Mouse (Mus musculus) thymus, adult 2 months (tissue): ENCODE measurements at regions not wholly inside any gene's neighbourhood (a gene's known extent, or its start where the extent isn't known, plus 50 kb on each side); places are given as distances from the start of the nearest gene placed in this dataset.
"Not testable (repeated sequence)": the region's sequence is repeated elsewhere in the genome, so short reads cannot be mapped to it uniquely, and the experiment has no call there.

Experiments used
- DNase-seq: peaks from one replicate; pipeline ENCODE4 v3.0.0; 2021
- H3K27ac ChIP-seq: fragments of 200-500 bp; 2 replicates; pipeline ENCODE4 v1.5.1; 2012; ENCODE audit warnings: low read length, control low read depth; ENCODE audit not compliant: control insufficient read depth, insufficient read depth
- H3K27me3 ChIP-seq: fragments of 200-500 bp; 2 replicates; pipeline ENCODE4 v1.6.1; 2012; ENCODE audit warnings: mild to moderate bottlenecking, low read length, moderate library complexity, mixed read lengths; ENCODE audit not compliant: control insufficient read depth, insufficient read depth
- H3K36me3 ChIP-seq: fragments of 200-500 bp; 2 replicates; pipeline ENCODE4 v1.6.1; 2012; ENCODE audit warnings: mild to moderate bottlenecking, low read length, moderate library complexity; ENCODE audit not compliant: control insufficient read depth, insufficient read depth
- H3K4me1 ChIP-seq: fragments of 200-500 bp; replicated peaks from 2 replicates; pipeline ENCODE4 v1.6.1; 2012; ENCODE audit warnings: low read length; ENCODE audit not compliant: control insufficient read depth, insufficient read depth
- H3K4me3 ChIP-seq: fragments of 200-500 bp; 2 replicates; pipeline ENCODE4 v1.5.1; 2012; ENCODE audit warnings: mild to moderate bottlenecking, low read length, control low read depth, moderate library complexity; ENCODE audit not compliant: control insufficient read depth, insufficient read depth
- CTCF ChIP-seq: fragments of 200-500 bp; IDR thresholded peaks from 2 replicates; pipeline ENCODE4 v1.5.1; 2012; ENCODE audit warnings: mild to moderate bottlenecking, control low read depth, low read length, moderate library complexity, borderline replicate concordance; ENCODE audit not compliant: control insufficient read depth, poor library complexity, insufficient read depth; ENCODE audit errors: extremely low read depth
- POLR2A ChIP-seq: fragments of 200-500 bp; IDR thresholded peaks from 2 replicates; pipeline ENCODE4 v1.6.1; 2012; ENCODE audit warnings: mild to moderate bottlenecking, low read length, control low read depth, moderate library complexity; ENCODE audit not compliant: control insufficient read depth, poor library complexity, insufficient read depth; ENCODE audit errors: extremely low read depth
- WGBS: fragments of 180-500 bp; shearing (Covaris S2); methylation state at CpG from one replicate; pipeline ENCODE4 v1.1.7; 2018; 5-methylcytosine and 5-hydroxymethylcytosine counted together

- H3K27me3 ChIP-seq, result no peaks in the 10 kb centered on the region
- no peak overlapping the region for H3K4me3 ChIP-seq
- no peaks in the 10 kb centered on the region for H3K36me3 ChIP-seq
- no peak for DNase-seq
- no peak for TF ChIP-seq POLR2A
- TF ChIP-seq CTCF, result no peak
- H3K27ac ChIP-seq, result no peak overlapping the region
- 21% methylated on average over 3 of the region's 3 CpGs for WGBS
- H3K4me1 ChIP-seq, result no peaks in the 10 kb centered on the region
These were observed 112.4 kb downstream of the Olfr721-ps1 start for GRCm38 (mm10) chr14:14513498-14513897.

- TF ChIP-seq POLR2A (no peak), CTCF (no peak)
- Histone ChIP-seq H3K4me3 (no peak overlapping the region), H3K27ac (no peak overlapping the region), H3K27me3 (no peaks in the 10 kb centered on the region), H3K36me3 (no peaks in the 10 kb centered on the region), H3K4me1 (no peaks in the 10 kb centered on the region)
- DNase-seq, result no peak
- WGBS, result 85% methylated on average over 1 of the region's 1 CpGs
These were observed 113.5 kb downstream of the Olfr721-ps1 start for GRCm38 (mm10) chr14:14514440-14515172.

- WGBS, result 40% methylated on average over 2 of the region's 2 CpGs
- Histone ChIP-seq H3K27ac (no peak overlapping the region), H3K27me3 (no peaks in the 10 kb centered on the region), H3K4me1 (no peaks in the 10 kb centered on the region), H3K4me3 (no peak overlapping the region), H3K36me3 (no peaks in the 10 kb centered on the region)
- no peak for DNase-seq
- TF ChIP-seq POLR2A (no peak), CTCF (no peak)
These were observed 114.3 kb downstream of the Olfr721-ps1 start for GRCm38 (mm10) chr14:14515363-14515762.

- DNase-seq, result no peak
- no peaks in the 10 kb centered on the region for H3K27me3 ChIP-seq
- 91% methylated on average over 5 of the region's 5 CpGs for WGBS
- no peak for TF ChIP-seq POLR2A
- no peak for TF ChIP-seq CTCF
- no peak overlapping the region for H3K27ac ChIP-seq
- H3K4me1 ChIP-seq, result no peaks in the 10 kb centered on the region
- no peaks in the 10 kb centered on the region for H3K36me3 ChIP-seq
- H3K4me3 ChIP-seq, result no peak overlapping the region
These were observed 114.8 kb downstream of the Olfr721-ps1 start for GRCm38 (mm10) chr14:14515918-14516317.

GRCm38 (mm10) chr14:14518027-14518426 is 116.9 kb downstream of the Olfr721-ps1 start:
- TF ChIP-seq CTCF (no peak), POLR2A (no peak)
- Histone ChIP-seq H3K27me3 (no peaks in the 10 kb centered on the region), H3K36me3 (no peaks in the 10 kb centered on the region), H3K4me3 (no peak overlapping the region), H3K4me1 (no peaks in the 10 kb centered on the region), H3K27ac (no peak overlapping the region)
- WGBS, result 100% methylated on average over 1 of the region's 1 CpGs
- DNase-seq, result no peak

GRCm38 (mm10) chr14:14518841-14519240 is 117.7 kb downstream of the Olfr721-ps1 start:
- no peak overlapping the region for H3K27ac ChIP-seq
- H3K4me3 ChIP-seq, result no peak overlapping the region
- 97% methylated on average over 2 of the region's 2 CpGs for WGBS
- DNase-seq, result no peak
- no peaks in the 10 kb centered on the region for H3K27me3 ChIP-seq
- no peaks in the 10 kb centered on the region for H3K4me1 ChIP-seq
- TF ChIP-seq POLR2A (no peak), CTCF (no peak)
- H3K36me3 ChIP-seq, result no peaks in the 10 kb centered on the region

GRCm38 (mm10) chr14:14520195-14520594 is 119.1 kb downstream of the Olfr721-ps1 start:
- H3K27me3 ChIP-seq, result no peaks in the 10 kb centered on the region
- no peak for DNase-seq
- H3K4me1 ChIP-seq, result no peaks in the 10 kb centered on the region
- H3K27ac ChIP-seq, result no peak overlapping the region
- TF ChIP-seq CTCF, result no peak
- no peak for TF ChIP-seq POLR2A
- H3K36me3 ChIP-seq, result no peaks in the 10 kb centered on the region
- no peak overlapping the region for H3K4me3 ChIP-seq

- not testable (repeated sequence) for H3K27me3 ChIP-seq, H3K36me3 ChIP-seq, H3K4me1 ChIP-seq, H3K27ac ChIP-seq, H3K4me3 ChIP-seq, DNase-seq
- WGBS, result 97% methylated on average over 6 of the region's 6 CpGs
These were observed 120.2 kb downstream of the Olfr721-ps1 start for GRCm38 (mm10) chr14:14521331-14521730.
